Mouse (Mus musculus): ENCODE measurements around the gene Aldoart2. TPM values are rescaled to one million over a fixed set of nuclear protein-coding genes. Genes with fewer than 3 reads are reported as not detected.

Gene Aldoart2
- polyA plus RNA-seq (2015; fragmentation: Illumina TruSeq; extraction: RNeasy Lipid Tissue Mini Kit (QIAGEN cat#74804); ENCODE audit: insufficient read depth, low read depth, low replicate concordance): not detected

GRCm38 (mm10) chr12:55565206-55565605, at the start of gene Aldoart2:
Aldoart2 (plus strand) TSS chr12:55565239.

DNA sequence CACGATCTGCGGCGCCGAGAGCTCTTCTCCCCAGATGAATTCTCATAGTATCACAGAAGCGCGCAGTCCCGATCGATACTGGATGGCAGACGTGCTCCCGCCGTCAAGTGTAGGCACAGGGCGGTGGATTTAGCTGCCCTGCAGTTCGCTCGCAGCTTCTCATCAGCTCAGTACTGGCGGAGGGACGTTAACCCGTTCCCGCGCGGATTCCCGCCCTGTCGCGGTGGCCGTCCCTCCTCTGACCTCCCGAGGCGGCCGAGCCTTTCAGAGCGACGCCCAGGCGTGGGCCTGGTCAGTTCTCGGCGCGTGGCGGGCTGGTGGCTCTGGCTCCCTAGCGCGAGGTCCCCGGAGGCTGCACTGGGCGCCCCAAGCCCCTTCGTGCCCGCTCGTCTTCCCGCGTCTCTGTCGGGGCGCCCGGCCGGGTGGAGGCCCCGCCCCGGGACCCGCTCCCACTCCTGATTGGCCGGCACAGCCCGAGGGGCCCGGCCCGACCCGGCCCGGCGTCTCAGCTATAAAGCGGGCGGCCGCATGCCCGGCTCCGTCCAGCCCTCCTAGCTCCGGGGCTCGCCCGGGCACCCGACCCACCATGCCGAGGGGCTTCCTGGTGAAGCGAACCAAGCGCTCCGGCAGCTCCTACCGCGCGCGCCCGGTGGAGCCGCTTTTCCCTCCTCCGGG, 34.0 kb downstream of the Aldoart2 start, which contains the start of gene Insm2:
TSS of gene Insm2 (plus strand) at position 541 of the 675 bp plus-strand sequence.

Other genes starting within 250 kb of the Aldoart2 start
- 33.9 TPM for gene Psma6, start 181.0 kb upstream of the Aldoart2 start, polyA plus RNA-seq (2015; fragmentation: Illumina TruSeq; extraction: RNeasy Lipid Tissue Mini Kit (QIAGEN cat#74804); ENCODE audit: insufficient read depth, low read depth, low replicate concordance)
- 18.7 TPM for gene Nfkbia, start 72.6 kb upstream of the Aldoart2 start, polyA plus RNA-seq (2015; fragmentation: Illumina TruSeq; extraction: RNeasy Lipid Tissue Mini Kit (QIAGEN cat#74804); ENCODE audit: insufficient read depth, low read depth, low replicate concordance)
- gene Insm2, start 34.2 kb downstream of the Aldoart2 start, polyA plus RNA-seq (2015; fragmentation: Illumina TruSeq; extraction: RNeasy Lipid Tissue Mini Kit (QIAGEN cat#74804); ENCODE audit: insufficient read depth, low read depth, low replicate concordance): not detected

Data from pancreas, adult 10 weeks (tissue).